Mouse (Mus musculus) retina, embryonic 14.5 days (tissue): ENCODE measurements at regions not wholly inside any gene's neighbourhood (a gene's known extent, or its start where the extent isn't known, plus 50 kb on each side); places are given as distances from the start of the nearest gene placed in this dataset.
A peak's percentile ranks its signal among the peaks of the same experiment; 100 is the strongest.

Experiments
- DNase-seq: peaks from one replicate; pipeline ENCODE4 v3.0.0-alpha.2; 2015; ENCODE audit warnings: low spot score

GRCm38 (mm10) chr6:78899952-78900351 is 431.3 kb upstream of the Reg3g start:
- peak; percentile 68 for DNase-seq

GRCm38 (mm10) chr6:78892730-78893129 is 424.1 kb upstream of the Reg3g start:
- no peak for DNase-seq

- no peak for DNase-seq
Measured at GRCm38 (mm10) chr6:78863031-78863430, 394.4 kb upstream of the Reg3g start.

GRCm38 (mm10) chr6:78841261-78841660 is 372.6 kb upstream of the Reg3g start:
- no peak for DNase-seq

GRCm38 (mm10) chr6:78825901-78826629 is 357.4 kb upstream of the Reg3g start:
- peak; percentile 48 for DNase-seq

GRCm38 (mm10) chr6:78821251-78821650 is 352.6 kb upstream of the Reg3g start:
- no peak for DNase-seq

- no peak for DNase-seq
Measured at GRCm38 (mm10) chr6:78797013-78797412, 328.3 kb upstream of the Reg3g start.

GRCm38 (mm10) chr6:78788972-78789371 is 320.3 kb upstream of the Reg3g start:
- DNase-seq, result no peak

GRCm38 (mm10) chr6:78757619-78758018 is 288.9 kb upstream of the Reg3g start:
- DNase-seq, result no peak
